Mouse (Mus musculus): ENCODE measurements around the gene Nphp1. TPM values are rescaled to one million over a fixed set of nuclear protein-coding genes. Genes with fewer than 3 reads are reported as not detected.

Nphp1 gene
- 36.2 and 44.2 TPM in 2 replicates for polyA plus RNA-seq (2016; fragmentation: Nextera tagmentation; extraction: Ambion mirVana)

DNA sequence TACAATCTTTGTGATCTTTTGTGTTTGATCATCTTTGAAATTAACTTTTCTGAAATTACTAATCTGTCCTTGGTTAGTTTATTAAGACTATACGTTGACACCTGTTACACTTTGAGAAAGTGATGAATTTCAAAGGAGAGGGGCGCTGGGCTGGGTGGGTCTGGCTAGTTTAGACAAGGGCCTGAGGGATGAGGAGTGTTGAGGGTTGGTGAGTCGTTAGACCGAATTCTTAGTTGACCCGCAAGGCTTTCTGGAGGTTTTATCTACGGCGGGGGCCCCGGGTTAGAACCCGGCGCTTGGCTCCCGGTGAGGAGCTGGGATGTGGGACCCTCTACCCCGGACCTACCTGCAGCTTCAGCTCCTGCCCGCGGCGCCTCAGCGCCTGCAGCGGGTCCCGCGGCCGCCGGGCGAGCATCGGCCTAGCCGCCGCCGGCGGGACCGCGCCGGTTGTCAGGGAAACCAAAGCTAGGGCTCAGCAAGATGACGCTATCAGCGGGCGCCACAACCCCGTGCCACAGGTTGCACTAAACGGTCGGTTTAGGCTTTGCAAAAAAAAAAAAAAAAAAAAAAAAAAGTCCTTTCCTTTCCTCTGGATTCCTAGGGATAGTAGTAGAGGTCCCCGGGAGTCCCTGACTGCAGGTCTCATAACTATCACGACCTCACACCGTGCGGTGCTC lies at the start of gene Nphp1:
Nphp1 (minus strand) TSS at position 458 of the 677 bp plus-strand sequence.
- ATAC-seq (ENCODE audit: insufficient number of reproducible peaks, insufficient read depth, low FRiP score, low TSS enrichment, low read depth) = peak; percentile 72
- H3K9ac ChIP-seq (replicated peaks) = peak within 1 kb of the TSS; percentile 80
- under 1% methylated on average over 40 of the region's 40 CpGs for WGBS
- peak within 1 kb of the TSS; percentile 67 for H3K4me2 ChIP-seq
- no peaks in the 10 kb centered on the region for H3K9me3 ChIP-seq
- H3K4me1 ChIP-seq (replicated peaks) = peaks cover 19% of the 10 kb centered on the region
- no peaks in the 10 kb centered on the region for H3K27me3 ChIP-seq
- H3K27ac ChIP-seq = peak within 1 kb of the TSS; percentile 80
- H3K4me3 ChIP-seq (replicated peaks) = peak within 1 kb of the TSS; percentile 68
- H3K36me3 ChIP-seq = no peaks in the 10 kb centered on the region

DNA sequence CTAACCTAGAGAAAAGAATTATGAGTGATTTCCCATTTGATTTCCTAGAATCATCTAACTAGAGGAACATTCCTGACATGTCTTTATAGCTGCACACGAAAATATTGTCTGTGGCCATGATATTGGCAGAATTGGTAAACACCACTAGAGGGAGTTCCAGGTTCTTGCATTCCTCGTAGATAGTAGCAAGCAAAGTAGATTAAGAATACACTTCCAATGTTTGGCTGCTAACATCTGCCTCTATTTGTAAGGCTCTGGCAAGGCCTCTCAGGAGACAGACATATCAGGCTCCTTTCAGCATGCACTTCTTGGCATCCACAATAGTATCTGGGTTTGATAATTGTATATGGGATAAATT lies 44.1 kb upstream of the Nphp1 start:
- 22% methylated on average over 2 of the region's 2 CpGs for WGBS
- no peak overlapping the region for H3K4me3 ChIP-seq (replicated peaks)
- H3K36me3 ChIP-seq = peaks cover 7% of the 10 kb centered on the region; the same call in 1 of the 2 replicates
- no peak overlapping the region for H3K4me2 ChIP-seq
- H3K27ac ChIP-seq = no peak overlapping the region
- no peak overlapping the region for H3K9ac ChIP-seq (replicated peaks)
- no peak for ATAC-seq (ENCODE audit: insufficient number of reproducible peaks, insufficient read depth, low FRiP score, low TSS enrichment, low read depth)
- H3K27me3 ChIP-seq = peaks cover 12% of the 10 kb centered on the region
- H3K9me3 ChIP-seq = no peaks in the 10 kb centered on the region
- H3K4me1 ChIP-seq (replicated peaks) = peaks cover 10% of the 10 kb centered on the region

DNA sequence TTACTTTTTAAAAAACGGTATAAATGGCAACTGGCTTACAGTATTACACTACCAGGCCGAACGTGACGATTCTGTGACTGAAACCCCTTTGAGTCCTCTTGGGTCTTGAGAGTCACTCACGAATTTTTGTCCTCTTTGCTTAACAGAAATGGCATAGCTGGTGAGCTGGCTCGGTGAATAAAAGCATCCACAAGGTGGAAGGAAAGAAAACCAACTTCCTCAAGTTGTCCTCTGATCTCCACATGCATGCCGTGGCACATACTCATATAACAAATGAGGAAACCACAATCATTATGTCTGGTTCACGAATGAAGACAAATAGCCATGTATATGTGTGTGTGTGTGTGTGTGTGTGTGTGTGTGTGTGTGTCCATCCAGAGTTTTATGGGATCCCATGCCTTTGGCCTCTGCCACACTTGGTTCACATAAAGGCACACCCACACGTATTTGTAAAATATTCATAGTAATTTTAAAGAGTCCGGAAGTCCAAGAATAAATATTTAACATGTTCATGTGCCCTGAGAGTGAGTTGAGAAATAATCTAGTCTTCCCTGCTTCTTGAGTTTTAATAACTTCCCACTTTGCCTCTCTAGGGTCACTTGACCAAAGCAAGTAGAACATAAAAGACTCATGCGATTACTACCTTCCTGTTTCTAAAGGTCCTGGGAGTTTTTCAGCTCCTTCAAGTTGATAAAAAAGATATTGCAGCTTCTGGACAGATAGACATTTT lies 43.6 kb upstream of the Nphp1 start:
- peak overlapping the region; percentile 78 for H3K4me3 ChIP-seq (replicated peaks)
- H3K27me3 ChIP-seq = peaks cover 7% of the 10 kb centered on the region
- H3K4me2 ChIP-seq = peak overlapping the region; percentile 76
- ATAC-seq (ENCODE audit: insufficient number of reproducible peaks, insufficient read depth, low FRiP score, low TSS enrichment, low read depth) = no peak; the same call in 1 of the 2 replicates
- H3K27ac ChIP-seq = 0 out of 2 replicates have a peak overlapping the region, but pooled peaks have one; percentile 17
- H3K36me3 ChIP-seq = peaks cover 8% of the 10 kb centered on the region; the same call in 1 of the 2 replicates
- WGBS = 46% methylated on average over 11 of the region's 11 CpGs
- H3K9ac ChIP-seq (replicated peaks) = peak overlapping the region; percentile 27; the same call in 1 of the 2 replicates
- peaks cover 10% of the 10 kb centered on the region for H3K4me1 ChIP-seq (replicated peaks)
- H3K9me3 ChIP-seq = no peaks in the 10 kb centered on the region

DNA sequence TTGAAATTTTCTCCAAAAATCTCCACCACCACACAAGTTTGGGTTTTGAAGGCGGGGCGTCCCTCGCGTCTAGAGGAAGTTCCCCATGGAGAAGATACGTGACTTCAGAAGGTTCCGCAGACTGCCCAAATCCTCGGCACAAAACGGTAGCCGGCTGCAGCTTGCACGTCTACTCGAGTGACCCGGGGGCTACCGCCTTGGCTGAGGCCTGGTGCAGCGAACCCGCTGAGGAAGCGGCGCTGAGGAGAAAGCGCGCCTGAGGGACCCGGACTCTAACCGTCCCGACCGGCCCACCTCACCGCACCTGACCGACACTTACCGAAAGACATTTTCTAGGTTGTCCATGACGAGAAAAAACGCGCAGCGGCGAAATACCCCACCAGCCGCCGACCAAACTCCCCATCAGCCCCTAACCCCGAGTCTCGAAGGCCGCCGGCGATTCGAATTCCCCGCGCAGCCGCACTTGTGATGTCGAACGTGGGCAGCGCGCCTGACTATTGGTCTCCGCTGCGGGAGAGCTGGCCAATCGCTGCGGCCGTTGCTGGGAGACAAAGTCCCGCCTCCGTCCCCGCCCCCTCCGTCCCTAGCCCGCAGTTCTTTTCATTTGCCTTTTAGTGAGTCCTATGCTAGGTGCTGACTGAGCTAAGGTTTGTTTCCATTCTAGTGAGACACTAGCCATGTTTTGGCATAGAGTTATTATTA lies 42.9 kb upstream of the Nphp1 start, which contains the start of gene Bub1:
Bub1 (minus strand) TSS at position 465 of the 702 bp plus-strand sequence.
- H3K27me3 ChIP-seq = 0 out of 2 replicates have a peak, but pooled peaks cover 2% of the 10 kb centered on the region
- H3K4me3 ChIP-seq (replicated peaks) = peak within 1 kb of the TSS; percentile 78
- H3K4me1 ChIP-seq (replicated peaks) = peaks cover 10% of the 10 kb centered on the region
- H3K4me2 ChIP-seq = peak within 1 kb of the TSS; percentile 76
- H3K27ac ChIP-seq = peak within 1 kb of the TSS; percentile 45; the same call in 1 of the 2 replicates
- under 1% methylated on average over 56 of the region's 56 CpGs for WGBS
- peaks cover 13% of the 10 kb centered on the region; the same call in 1 of the 2 replicates for H3K36me3 ChIP-seq
- ATAC-seq (ENCODE audit: insufficient number of reproducible peaks, insufficient read depth, low FRiP score, low TSS enrichment, low read depth) = peak; percentile 96
- H3K9me3 ChIP-seq = no peaks in the 10 kb centered on the region
- peak within 1 kb of the TSS; percentile 71 for H3K9ac ChIP-seq (replicated peaks)

DNA sequence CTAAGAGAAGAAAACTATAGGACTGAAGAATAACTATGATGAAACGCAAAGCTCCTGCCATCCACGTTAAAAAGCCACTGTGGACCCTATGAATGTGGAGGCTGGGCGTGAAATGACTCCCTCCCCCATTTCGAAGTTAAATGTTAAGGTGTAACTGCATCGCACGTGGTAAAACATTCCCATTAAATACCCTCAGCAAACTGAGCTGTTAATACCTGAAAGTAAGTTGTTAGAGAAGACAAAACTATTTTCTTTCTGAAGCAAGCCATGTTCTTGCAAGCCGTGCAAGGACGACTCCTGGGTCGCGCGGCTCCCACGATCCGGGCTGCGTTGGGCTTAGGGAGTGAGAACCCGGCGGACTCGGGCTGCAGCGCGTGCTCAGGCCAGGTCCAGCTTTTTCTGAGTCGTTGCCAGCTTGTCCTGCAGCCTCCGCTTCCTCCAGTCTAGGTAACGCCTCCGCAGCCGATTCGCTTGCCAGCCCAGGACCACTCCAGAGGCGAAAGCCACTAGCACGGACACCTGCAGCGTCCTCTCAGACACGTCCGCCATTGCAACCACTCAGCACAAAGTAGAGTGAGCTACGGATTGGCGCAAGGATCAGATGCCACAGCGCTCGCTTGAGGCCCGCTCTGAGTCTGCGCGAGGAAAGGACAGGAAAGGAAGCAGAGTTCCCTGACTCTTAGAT lies 3.4 kb upstream of the Nphp1 start, which contains the start of gene Mtln:
Mtln (minus strand) TSS at position 570 of the 685 bp plus-strand sequence.
- peak within 1 kb of the TSS; percentile 89 for H3K27ac ChIP-seq
- H3K4me2 ChIP-seq = peak within 1 kb of the TSS; percentile 56
- ATAC-seq (ENCODE audit: insufficient number of reproducible peaks, insufficient read depth, low FRiP score, low TSS enrichment, low read depth) = peak; percentile 93
- no peaks in the 10 kb centered on the region for H3K36me3 ChIP-seq
- H3K9me3 ChIP-seq = no peaks in the 10 kb centered on the region
- WGBS = 3% methylated on average over 37 of the region's 37 CpGs
- H3K27me3 ChIP-seq = no peaks in the 10 kb centered on the region
- peak within 1 kb of the TSS; percentile 77 for H3K9ac ChIP-seq (replicated peaks)
- H3K4me3 ChIP-seq (replicated peaks) = peak within 1 kb of the TSS; percentile 72
- peaks cover 19% of the 10 kb centered on the region for H3K4me1 ChIP-seq (replicated peaks)

DNA sequence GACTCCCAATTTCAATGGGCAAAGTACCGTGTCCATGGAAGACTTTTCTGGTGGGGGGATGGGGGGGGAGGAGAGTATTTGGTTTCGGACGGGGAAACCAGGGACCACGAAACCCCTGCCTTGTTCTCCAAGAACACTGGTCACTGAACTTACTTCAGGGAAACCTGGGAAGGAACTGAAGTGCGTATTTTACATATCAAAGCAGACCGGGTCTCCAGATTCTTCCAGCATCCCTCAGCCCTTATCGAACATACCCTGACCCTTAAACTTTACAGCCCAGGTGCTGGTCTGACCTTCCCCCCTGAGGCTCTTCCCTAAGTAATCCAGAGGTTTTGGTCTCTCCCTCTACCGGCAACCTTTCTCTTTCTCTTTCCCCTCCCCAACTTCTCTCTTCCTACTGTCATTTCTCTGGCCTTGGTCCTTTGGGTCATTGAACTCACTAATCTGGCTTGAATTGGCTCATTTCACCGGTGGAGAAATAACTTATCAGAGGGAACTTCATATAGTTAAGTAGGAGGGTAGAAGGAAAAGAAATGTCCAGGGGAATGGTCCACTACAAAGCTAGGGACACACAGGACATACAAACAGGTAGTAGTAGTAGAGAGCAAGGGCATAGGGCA lies 1.1 kb upstream of the Nphp1 start:
- Histone ChIP-seq H3K9me3 (no peaks in the 10 kb centered on the region), H3K4me1 (replicated peaks) (peaks cover 19% of the 10 kb centered on the region), H3K36me3 (no peaks in the 10 kb centered on the region), H3K4me2 (peak overlapping the region; percentile 67), H3K4me3 (replicated peaks) (peak overlapping the region; percentile 68), H3K27me3 (no peaks in the 10 kb centered on the region), H3K27ac (no peak overlapping the region; the same call in 1 of the 2 replicates), H3K9ac (replicated peaks) (no peak overlapping the region)
- WGBS = 19% methylated on average over 9 of the region's 9 CpGs
- no peak for ATAC-seq (ENCODE audit: insufficient number of reproducible peaks, insufficient read depth, low FRiP score, low TSS enrichment, low read depth)

DNA sequence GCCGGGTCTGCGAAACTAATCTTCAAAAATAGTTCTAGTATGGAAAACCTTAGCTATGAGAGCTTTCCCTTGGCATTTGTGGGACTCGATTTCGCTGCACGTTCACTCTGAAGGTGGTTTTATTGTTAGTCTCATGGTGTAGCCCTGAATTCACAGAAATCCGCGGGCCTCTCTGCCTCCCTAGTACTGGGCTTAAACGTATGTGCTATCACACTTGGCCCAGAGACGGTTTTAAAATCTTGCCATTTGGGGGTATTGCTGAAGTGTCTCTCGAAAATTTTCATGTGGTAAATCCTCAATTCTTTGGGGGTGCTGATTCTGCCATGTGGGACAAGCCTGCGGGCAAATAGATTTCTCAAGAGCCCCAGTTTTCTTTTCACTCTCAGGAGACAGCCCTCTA lies 441 bp upstream of the Nphp1 start:
- peak overlapping the region; percentile 67 for H3K4me2 ChIP-seq
- H3K4me1 ChIP-seq (replicated peaks) = peaks cover 19% of the 10 kb centered on the region
- H3K9ac ChIP-seq (replicated peaks) = peak overlapping the region; percentile 80
- no peaks in the 10 kb centered on the region for H3K27me3 ChIP-seq
- H3K36me3 ChIP-seq = no peaks in the 10 kb centered on the region
- peak overlapping the region; percentile 80 for H3K27ac ChIP-seq
- no peak for ATAC-seq (ENCODE audit: insufficient number of reproducible peaks, insufficient read depth, low FRiP score, low TSS enrichment, low read depth)
- 7% methylated on average over 11 of the region's 11 CpGs for WGBS
- peak overlapping the region; percentile 68 for H3K4me3 ChIP-seq (replicated peaks)
- H3K9me3 ChIP-seq = no peaks in the 10 kb centered on the region

DNA sequence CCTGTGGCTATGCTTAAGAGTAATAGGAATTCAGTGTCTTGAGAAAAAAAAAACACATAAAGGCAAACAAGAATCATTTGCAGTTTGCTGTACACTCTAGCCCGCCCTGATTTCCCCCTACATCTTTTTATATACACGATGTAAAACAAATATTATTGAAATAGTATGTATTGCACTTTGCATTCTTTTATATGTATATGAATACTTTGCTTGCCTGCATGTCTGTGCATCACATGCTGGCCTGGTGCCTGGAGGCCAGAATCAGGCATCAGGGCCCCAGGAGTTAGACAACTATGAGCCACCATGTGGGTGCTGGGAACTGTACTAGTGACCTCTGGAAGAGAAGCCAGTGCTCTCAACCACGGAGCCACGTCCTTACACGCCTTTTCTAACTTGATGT lies 1.5 kb downstream of the Nphp1 start:
- Histone ChIP-seq H3K27me3 (no peaks in the 10 kb centered on the region), H3K9ac (replicated peaks) (no peak overlapping the region), H3K4me1 (replicated peaks) (peaks cover 19% of the 10 kb centered on the region), H3K4me2 (no peak overlapping the region), H3K36me3 (no peaks in the 10 kb centered on the region), H3K9me3 (no peaks in the 10 kb centered on the region), H3K27ac (no peak overlapping the region), H3K4me3 (replicated peaks) (no peak overlapping the region)
- WGBS = 89% methylated on average over 5 of the region's 5 CpGs
- ATAC-seq (ENCODE audit: insufficient number of reproducible peaks, insufficient read depth, low FRiP score, low TSS enrichment, low read depth) = no peak

DNA sequence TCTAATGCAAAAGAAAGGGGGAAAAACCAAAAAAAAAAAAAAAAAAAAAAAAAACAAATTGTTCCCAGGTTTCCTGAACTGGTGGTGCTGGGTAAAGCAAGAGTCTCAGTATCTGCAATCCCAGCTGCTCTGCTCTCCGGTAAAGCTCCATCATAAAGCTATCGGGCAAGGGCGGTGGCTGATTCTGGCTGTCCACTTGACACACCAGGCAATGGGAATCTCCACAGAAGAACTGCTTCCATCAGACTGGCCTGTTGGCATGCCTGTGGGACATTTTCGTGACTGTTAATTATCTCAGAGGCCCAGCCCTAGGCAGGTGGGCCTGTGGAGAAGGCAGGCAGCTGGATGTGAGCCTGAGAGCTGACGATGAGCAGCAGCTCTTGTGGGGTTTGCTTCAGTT lies 10.2 kb downstream of the Nphp1 start:
- 83% methylated on average over 5 of the region's 5 CpGs for WGBS

DNA sequence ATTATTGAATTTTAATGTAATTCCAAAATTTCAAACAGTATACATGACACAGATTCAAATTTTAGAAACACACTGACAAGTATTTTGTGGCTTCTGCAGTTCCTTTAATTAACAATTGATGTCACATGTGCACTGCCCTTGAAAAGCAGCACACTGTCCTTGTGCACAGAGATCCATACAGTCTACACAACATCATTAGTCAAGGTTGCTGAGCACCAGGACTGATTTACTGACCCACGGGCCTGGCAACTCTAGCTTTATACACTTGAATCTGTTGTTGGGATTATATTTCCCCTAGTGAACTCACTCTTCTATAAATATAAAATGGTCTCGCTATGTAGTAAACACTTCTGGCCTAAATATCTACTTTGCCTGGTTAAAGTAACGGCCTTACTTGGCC lies 13.7 kb downstream of the Nphp1 start:
- H3K4me1 ChIP-seq (replicated peaks) = no peaks in the 10 kb centered on the region
- WGBS = 87% methylated on average over 3 of the region's 3 CpGs
- no peaks in the 10 kb centered on the region for H3K27me3 ChIP-seq
- no peak overlapping the region for H3K4me2 ChIP-seq
- no peak for ATAC-seq (ENCODE audit: insufficient number of reproducible peaks, insufficient read depth, low FRiP score, low TSS enrichment, low read depth)
- H3K9ac ChIP-seq (replicated peaks) = no peak overlapping the region
- H3K9me3 ChIP-seq = no peaks in the 10 kb centered on the region
- H3K4me3 ChIP-seq (replicated peaks) = no peak overlapping the region
- no peak overlapping the region for H3K27ac ChIP-seq
- peaks cover 68% of the 10 kb centered on the region for H3K36me3 ChIP-seq

More for the DNA sequence above, 10.2 kb downstream of the Nphp1 start:
- Histone ChIP-seq H3K27me3 (no peaks in the 10 kb centered on the region), H3K4me2 (no peak overlapping the region), H3K9ac (replicated peaks) (no peak overlapping the region), H3K36me3 (peaks cover 52% of the 10 kb centered on the region), H3K4me1 (replicated peaks) (no peaks in the 10 kb centered on the region), H3K4me3 (replicated peaks) (no peak overlapping the region), H3K27ac (no peak overlapping the region), H3K9me3 (no peaks in the 10 kb centered on the region)
- no peak for ATAC-seq (ENCODE audit: insufficient number of reproducible peaks, insufficient read depth, low FRiP score, low TSS enrichment, low read depth)

Measured in limb, embryonic 12.5 days (tissue).